Mouse (Mus musculus) testis, adult 2 months (tissue): ENCODE data around the gene Samd4b. TPM values are rescaled to one million over a fixed set of nuclear protein-coding genes. Genes with fewer than 3 reads are reported as not detected.
"Not testable (repeated sequence)": the region's sequence is repeated elsewhere in the genome, so short reads cannot be mapped to it uniquely, and the experiment has no call there.

ENCODE experiments used
- H3K27ac ChIP-seq: fragments of 200-500 bp; 2 replicates; pipeline ENCODE4 v1.5.1; 2012; ENCODE audit warnings: low read depth, low read length; ENCODE audit not compliant: control insufficient read depth, insufficient read depth
- H3K27me3 ChIP-seq: fragments of 200-500 bp; 2 replicates; pipeline ENCODE4 v1.6.1; 2012; ENCODE audit warnings: mild to moderate bottlenecking, low read length, moderate library complexity; ENCODE audit not compliant: control insufficient read depth, insufficient read depth
- H3K36me3 ChIP-seq: fragments of 200-500 bp; 2 replicates; pipeline ENCODE4 v1.6.1; 2012; ENCODE audit warnings: mild to moderate bottlenecking, low read length; ENCODE audit not compliant: control insufficient read depth, insufficient read depth
- H3K4me1 ChIP-seq: fragments of 200-500 bp; 2 replicates; pipeline ENCODE4 v1.6.1; 2012; ENCODE audit warnings: low read length; ENCODE audit not compliant: control insufficient read depth, insufficient read depth
- H3K4me3 ChIP-seq: fragments of 200-500 bp; 2 replicates; pipeline ENCODE4 v1.5.1; 2012; ENCODE audit warnings: low read depth, mild to moderate bottlenecking, low read length, moderate library complexity, mixed read lengths; ENCODE audit not compliant: control insufficient read depth
- CTCF ChIP-seq: fragments of 200-500 bp; IDR thresholded peaks from 2 replicates; pipeline ENCODE4 v1.5.1; 2012; ENCODE audit warnings: low read depth, mild to moderate bottlenecking, inconsistent platforms, low read length, moderate library complexity; ENCODE audit not compliant: control insufficient read depth, insufficient read depth, insufficient replicate concordance
- POLR2A ChIP-seq: fragments of 200-500 bp; IDR thresholded peaks from 2 replicates; pipeline ENCODE4 v1.6.1; 2012; ENCODE audit warnings: low read depth, mild to moderate bottlenecking, inconsistent platforms, low read length, moderate library complexity; ENCODE audit not compliant: control insufficient read depth
- polyA plus RNA-seq: library from polyadenylated mRNA; depleted of rRNA; stranded (reverse); fragments of >200 nt; gene quantifications from 2 replicates; pipeline ENCODE4 v1.2.3, GENCODE M21; 2012

The Samd4b gene
- polyA plus RNA-seq, 1 experiment = 234 TPM

GRCm38 (mm10) chr7:28390331-28390730 is 207.6 kb downstream of the Samd4b start:
- TF ChIP-seq POLR2A (no peak), CTCF (no peak)
- H3K27ac ChIP-seq = no peak overlapping the region
- peaks cover 6% of the 10 kb centered on the region for H3K4me1 ChIP-seq
- no peak overlapping the region for H3K4me3 ChIP-seq
- no peaks in the 10 kb centered on the region for H3K36me3 ChIP-seq
- H3K27me3 ChIP-seq = no peaks in the 10 kb centered on the region

GRCm38 (mm10) chr7:28387384-28387783 is 210.6 kb downstream of the Samd4b start:
- not testable (repeated sequence) for H3K36me3 ChIP-seq, H3K27ac ChIP-seq, H3K27me3 ChIP-seq, H3K4me3 ChIP-seq
- H3K4me1 ChIP-seq = peaks cover 12% of the 10 kb centered on the region

- H3K36me3 ChIP-seq, H3K27ac ChIP-seq, H3K27me3 ChIP-seq, H3K4me3 ChIP-seq: not testable (repeated sequence)
- peaks cover 16% of the 10 kb centered on the region for H3K4me1 ChIP-seq
These were observed 211.1 kb downstream of the Samd4b start for GRCm38 (mm10) chr7:28386877-28387276.

GRCm38 (mm10) chr7:28386462-28386861 is 211.5 kb downstream of the Samd4b start:
- Histone ChIP-seq H3K36me3 (no peaks in the 10 kb centered on the region), H3K27ac (no peak overlapping the region), H3K4me3 (no peak overlapping the region), H3K4me1 (peaks cover 18% of the 10 kb centered on the region), H3K27me3 (no peaks in the 10 kb centered on the region)
- TF ChIP-seq CTCF = peak; percentile 78; the same call in 1 of the 2 replicates
- no peak for TF ChIP-seq POLR2A

GRCm38 (mm10) chr7:28386007-28386406 is 211.9 kb downstream of the Samd4b start:
- Histone ChIP-seq H3K27me3 (no peaks in the 10 kb centered on the region), H3K36me3 (no peaks in the 10 kb centered on the region), H3K4me3 (no peak overlapping the region), H3K4me1 (peaks cover 22% of the 10 kb centered on the region), H3K27ac (no peak overlapping the region)
- TF ChIP-seq CTCF (no peak), POLR2A (no peak)

- Histone ChIP-seq H3K27ac (no peak overlapping the region), H3K4me1 (peaks cover 30% of the 10 kb centered on the region), H3K36me3 (no peaks in the 10 kb centered on the region), H3K4me3 (no peak overlapping the region), H3K27me3 (no peaks in the 10 kb centered on the region)
- TF ChIP-seq POLR2A = no peak
- TF ChIP-seq CTCF = no peak
These were observed 212.7 kb downstream of the Samd4b start for GRCm38 (mm10) chr7:28385196-28385595.

- H3K36me3 ChIP-seq = no peaks in the 10 kb centered on the region
- H3K27me3 ChIP-seq = no peaks in the 10 kb centered on the region
- H3K4me1 ChIP-seq = peaks cover 30% of the 10 kb centered on the region
- H3K27ac ChIP-seq = no peak overlapping the region
- H3K4me3 ChIP-seq = no peak overlapping the region
- TF ChIP-seq CTCF (no peak), POLR2A (no peak)
These were observed 213.8 kb downstream of the Samd4b start for GRCm38 (mm10) chr7:28384162-28384561.

GRCm38 (mm10) chr7:28383606-28384005 is 214.3 kb downstream of the Samd4b start:
- peaks cover 30% of the 10 kb centered on the region for H3K4me1 ChIP-seq
- no peaks in the 10 kb centered on the region for H3K27me3 ChIP-seq
- no peak for TF ChIP-seq CTCF
- TF ChIP-seq POLR2A = no peak
- H3K36me3 ChIP-seq = no peaks in the 10 kb centered on the region
- no peak overlapping the region for H3K4me3 ChIP-seq
- H3K27ac ChIP-seq = no peak overlapping the region
